Mouse (Mus musculus) layer of hippocampus, adult 9-11 months (tissue): ENCODE results near the gene Lrp6.
A peak's percentile ranks its signal among the peaks of the same experiment; 100 is the strongest.

Experiments
- DNase-seq: peaks from one replicate; pipeline ENCODE4 v3.0.0; 2022

The Lrp6 gene

DNA sequence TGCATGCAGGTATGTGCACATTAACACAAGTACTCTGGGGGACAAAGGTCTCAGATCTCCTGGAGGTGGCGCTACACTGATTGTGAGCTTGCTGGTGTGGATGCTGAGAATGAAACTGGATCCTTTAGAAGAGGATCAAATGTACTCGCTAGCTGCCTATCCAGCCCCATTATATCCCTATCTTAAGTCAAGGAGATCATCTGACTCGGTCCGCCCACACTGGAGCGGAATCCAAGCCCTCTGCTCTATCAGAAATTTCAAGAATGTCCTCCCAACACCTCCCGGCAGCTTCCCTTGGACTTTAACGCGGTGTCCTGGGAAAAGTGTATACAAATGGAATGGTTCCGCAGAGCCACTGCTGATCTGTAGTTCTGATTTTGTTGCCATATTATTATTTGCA lies 77.1 kb downstream of the Lrp6 start:
- DNase-seq = no peak

DNA sequence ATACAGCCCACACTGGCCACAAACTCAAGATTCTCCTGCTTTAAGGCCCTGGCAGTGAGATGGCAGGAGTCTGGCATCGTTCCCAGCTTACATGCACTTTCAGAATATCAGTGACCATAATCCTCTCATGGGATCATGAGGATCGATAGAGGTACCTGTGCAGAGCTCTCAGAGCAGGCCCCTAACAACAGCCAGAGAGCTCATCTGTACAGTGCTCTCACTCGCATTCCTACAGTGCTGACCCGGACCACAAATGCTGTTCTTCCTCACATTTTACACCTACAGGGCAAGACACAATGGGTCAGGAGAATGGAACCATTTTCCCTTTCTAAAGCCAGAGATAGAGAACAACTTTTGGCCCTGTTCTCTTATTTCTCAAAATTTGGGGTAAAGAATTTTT lies 77.6 kb downstream of the Lrp6 start:
- DNase-seq = no peak

DNA sequence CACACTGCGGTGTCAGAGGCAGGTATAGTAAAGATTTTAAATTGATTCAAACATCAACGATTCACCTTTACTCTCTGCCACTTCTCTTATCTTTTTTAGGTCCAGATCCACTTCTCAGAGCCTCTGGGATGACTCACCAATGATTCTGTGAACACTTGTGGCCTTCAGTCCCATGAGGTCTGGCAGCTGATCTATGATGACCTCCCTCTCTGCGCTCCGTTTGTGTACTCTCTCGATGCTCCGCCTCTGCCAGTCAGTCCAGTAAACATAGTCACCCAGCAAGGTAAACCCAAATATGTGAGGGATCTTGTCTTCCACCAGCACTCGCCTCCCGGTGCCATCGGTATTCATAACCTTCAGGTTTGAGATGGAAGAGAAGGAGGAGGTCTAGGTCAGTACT lies 80.4 kb downstream of the Lrp6 start:
- DNase-seq = no peak

DNA sequence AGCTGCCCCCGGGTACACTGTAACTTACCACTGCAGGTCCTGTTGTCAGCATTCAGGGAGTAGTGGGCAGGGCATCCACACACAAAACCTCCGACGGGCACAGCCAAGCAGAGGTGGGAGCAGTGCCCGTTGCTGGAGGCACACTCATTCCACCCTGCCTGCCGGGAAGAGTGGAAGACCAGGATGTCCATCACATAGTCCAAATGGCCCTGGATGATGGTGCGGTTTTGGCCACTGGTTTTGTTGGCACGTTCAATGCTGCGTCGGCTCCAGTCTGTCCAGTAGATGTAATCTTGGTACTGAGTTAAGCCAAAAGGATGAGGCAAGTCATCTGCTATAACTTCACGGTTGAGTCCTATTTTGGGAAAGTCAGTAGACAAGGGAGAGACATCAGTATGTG lies 87.3 kb downstream of the Lrp6 start:
- DNase-seq = no peak

DNA sequence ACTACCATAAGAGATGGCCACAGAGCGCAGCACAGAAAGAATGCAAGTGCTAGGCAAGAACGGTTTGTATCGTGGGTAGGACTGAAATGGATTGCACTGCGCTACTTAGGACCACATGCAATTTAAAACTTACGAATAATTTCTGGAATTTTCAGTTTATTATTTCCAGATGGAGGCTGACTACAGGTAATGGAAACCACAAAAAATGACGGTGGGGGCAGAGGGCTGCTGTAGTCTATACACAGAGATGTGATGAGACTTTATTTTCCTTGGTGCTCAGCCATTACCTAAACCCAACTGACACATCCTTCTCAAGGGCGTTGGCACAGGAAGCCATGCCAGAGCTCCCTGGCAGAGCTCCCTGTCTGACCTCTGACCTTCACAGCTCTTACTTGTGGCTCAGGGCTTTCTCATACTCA lies 93.6 kb downstream of the Lrp6 start:
- no peak for DNase-seq

DNA sequence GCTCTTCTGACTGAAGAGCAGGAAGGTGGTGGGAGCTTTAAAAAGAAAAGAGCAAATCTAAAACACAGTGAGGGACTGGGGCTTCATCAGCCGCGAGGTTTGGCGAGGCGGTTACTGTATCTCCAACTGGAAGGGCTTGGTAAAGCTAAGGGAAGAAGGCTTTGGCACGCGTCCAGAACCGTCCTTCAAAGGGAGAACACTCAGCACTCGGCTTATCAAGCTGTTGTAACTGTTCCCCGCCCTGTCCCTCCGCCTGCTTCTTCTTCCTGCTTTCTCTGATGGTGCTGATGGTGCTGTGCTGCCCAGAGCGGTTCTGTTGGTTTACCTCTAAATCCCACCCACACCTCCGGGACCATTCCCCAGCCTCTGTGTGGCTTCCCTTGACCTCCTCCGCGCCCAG lies 95.9 kb downstream of the Lrp6 start:
- peak; percentile 73 for DNase-seq

DNA sequence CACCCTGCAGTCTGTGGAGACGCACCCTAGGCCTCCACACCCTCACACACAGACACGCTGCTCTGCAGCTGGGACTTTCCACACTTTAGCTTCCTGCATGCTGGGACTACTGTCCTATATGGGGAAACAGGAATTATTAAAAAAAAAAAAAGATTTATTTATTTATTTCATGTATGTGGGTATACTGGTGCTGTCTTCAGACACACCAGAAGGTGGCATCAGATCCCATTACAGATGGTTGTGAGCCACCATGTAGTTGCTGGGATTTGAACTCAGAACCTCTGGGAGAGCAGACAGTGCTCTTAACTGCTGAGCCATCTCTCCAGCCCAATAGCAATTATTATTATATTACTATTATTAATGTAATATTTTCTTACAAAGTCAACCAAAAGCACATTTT lies 97.5 kb downstream of the Lrp6 start:
- DNase-seq = no peak

DNA sequence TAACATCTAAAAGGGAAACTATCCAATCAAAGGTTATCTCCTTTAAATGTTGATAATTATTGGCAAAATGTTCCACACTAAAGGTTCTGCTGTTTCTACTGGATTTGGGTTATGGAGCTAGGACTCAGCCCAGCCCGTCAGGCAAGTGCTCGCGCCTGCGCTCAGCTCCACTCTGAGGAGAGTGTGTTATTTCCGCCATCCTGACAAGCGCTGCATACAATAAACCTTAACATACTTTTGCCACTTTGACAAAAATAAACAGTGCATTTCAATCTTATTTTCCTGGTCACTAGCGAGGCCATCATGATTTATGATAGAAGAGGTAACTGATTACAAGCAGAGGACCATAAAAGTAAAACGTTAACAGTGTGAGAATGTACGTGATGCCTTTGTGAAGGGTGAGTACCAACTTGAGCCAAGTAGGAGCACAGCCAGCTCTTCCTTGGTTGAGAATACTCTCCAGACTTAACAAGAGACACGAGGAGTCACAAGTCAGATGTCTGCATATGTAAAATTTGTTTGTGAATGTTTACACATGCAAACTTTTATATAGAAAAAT lies 100.0 kb downstream of the Lrp6 start:
- DNase-seq = no peak

DNA sequence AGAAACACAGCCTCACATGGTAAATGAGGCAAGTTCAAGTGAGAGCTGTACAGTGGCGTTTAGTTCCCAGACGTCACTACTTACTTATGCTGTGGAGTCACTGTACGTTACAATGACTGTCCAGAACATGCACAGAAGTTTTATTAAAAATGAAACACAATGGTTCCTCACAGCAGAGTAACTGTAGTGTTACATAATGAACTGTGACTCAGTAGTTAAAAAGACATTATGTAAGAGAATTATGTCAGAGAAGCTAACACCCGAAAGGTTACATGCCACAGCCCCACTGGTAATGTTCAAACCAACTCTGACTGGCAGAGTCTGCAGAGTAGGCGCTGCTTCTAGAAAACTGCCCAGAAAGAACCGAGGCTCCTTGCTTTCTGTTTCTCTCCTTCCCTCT lies 105.6 kb downstream of the Lrp6 start:
- DNase-seq = no peak

DNA sequence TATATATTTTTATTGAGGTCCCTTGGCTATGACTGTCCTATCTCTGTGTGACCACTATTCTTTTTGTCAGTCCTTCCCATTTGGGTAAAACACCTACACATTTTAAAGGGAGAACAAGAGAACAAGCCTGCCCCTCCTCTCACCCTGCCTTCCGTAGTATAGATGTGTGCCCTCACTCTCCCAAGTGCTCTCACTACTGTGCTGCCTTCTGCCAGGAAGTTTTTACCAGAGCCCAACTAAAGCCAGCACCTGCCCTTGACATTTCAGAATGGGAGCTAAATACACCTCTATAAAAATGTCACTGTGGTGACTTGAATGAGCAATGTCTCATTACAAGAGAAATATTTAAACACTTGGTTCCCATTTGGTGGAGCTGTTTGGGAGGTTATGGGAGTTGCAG lies 108.4 kb downstream of the Lrp6 start:
- no peak for DNase-seq

DNA sequence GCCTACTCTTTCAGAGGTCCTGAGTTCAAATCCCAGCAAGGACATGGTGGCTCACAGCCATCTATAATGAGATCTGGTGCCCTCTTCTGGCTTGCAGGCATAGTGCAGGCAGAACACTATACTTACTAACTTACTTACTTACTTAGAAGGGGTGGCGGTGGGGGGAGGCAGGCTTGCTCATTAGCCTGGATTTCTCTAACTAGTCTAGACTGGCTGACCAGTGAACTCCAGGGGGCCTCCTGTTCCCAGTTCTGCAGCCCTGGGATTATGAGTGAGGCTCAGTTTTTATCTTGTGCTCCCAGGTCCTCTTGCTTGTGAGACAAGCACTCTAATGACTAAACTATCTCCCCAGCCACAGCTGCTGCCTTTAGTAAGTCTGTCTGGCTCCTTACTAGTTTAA lies 112.7 kb downstream of the Lrp6 start:
- no peak for DNase-seq

DNA sequence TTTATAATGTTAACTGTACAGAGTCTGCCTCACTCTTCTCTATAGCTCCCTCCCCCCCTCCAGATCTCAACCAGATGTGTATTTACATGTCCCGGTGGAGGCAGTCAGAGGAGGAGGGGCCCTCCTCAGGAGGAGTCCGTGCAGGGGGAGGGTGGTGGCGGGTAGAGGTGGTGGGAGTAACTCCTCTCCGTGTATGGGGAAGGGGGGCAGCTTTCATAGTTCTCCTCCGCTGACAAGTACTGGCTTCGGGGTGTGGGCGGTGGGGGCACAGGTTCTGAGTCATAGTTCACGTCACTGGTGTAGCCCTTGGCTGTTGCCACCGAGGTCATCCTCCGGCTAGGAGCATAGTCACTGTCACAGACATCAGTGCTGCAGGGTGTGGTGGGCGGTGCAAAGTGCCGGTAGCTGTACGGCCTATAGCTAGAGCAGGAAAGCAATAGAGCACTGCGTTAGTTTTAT lies 116.1 kb downstream of the Lrp6 start:
- no peak for DNase-seq

DNA sequence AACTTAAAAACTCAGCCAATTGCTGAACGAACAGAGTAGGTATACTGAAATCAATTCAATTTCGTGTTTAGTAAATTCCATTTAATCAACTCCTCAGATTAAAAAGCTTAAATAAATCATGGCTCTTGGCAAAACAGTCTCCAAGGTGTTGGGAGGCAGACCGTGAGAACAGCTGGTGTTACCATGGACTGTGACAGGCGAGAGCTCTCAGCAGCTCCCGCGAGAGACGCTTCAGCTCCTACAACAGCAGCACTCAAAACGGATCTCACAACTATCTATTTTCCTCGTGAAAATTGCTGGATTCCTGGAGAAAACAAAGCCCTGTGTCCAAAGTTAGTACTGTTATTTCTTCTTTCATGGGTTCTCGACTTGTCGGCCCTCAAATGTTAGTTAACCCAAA lies 116.8 kb downstream of the Lrp6 start:
- DNase-seq = no peak

DNA sequence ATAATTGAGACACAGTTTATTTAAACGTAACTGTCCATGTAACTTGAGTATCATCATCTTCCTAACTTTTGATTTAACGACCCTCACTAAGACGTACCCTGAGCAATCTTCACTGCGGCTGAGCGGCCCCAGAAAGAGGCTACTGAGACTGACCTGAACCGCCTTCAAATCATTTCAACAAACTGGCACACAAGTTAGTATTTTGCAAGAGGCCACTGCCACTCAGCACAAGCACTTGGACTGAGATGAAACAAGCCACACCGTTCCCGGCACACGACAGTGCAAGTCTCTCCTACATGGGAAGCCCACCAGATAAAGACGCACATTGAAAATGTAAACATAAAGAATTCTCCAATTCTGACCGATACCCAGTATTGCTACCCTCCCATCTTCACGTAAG lies 118.3 kb downstream of the Lrp6 start:
- DNase-seq = no peak

DNA sequence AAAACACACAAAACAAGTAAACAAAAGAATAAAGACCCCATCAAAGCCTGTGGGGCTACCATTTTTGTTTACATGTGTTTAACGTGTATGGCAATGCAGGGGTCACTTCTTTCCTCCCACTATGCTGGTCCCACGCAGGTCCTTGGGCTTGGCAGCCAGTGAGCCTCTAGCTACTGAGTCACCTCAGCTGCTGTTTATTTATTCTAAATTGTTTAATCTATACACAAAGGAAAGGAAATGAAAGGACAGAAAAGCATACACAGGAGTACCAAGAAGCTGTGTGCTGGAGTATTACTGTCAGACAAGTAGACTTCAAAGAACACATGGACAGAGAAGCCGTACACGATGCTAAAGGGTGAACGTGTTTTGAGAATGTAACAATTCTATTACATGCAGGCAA lies 122.8 kb downstream of the Lrp6 start:
- DNase-seq = no peak

DNA sequence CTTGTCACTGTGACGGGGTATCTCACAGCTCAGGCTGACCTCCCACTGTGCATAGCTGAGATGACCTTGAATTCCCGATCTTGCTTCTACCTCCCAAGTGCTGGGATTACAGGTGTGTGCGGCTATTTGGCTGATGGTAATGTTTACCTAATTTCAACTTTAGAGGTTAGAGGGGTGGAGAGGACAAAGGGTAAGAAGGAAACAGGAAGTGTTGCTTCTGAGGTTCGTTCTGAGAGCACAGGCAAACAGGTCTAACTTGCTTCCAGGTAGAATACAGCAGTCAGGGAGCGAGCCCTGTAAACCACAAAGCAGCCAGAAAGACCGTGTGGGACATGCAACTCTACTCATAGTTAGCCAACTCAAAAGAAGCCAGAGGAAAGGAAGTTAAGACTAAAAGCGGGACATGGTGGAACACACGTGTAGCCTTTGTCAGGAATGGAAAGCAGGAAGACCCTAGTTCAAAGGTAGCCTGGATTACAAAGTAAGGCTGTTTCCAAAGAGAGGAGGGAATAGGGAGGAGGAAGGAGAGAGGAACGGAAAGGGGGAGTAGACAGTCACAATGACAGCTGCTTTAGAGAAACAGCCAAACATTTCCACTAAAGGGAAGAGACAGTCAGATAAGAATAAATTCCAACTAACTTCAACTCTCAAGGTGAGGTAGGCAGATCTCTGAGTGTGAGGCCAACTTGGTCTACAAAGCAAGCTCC lies 123.4 kb downstream of the Lrp6 start:
- no peak for DNase-seq

DNA sequence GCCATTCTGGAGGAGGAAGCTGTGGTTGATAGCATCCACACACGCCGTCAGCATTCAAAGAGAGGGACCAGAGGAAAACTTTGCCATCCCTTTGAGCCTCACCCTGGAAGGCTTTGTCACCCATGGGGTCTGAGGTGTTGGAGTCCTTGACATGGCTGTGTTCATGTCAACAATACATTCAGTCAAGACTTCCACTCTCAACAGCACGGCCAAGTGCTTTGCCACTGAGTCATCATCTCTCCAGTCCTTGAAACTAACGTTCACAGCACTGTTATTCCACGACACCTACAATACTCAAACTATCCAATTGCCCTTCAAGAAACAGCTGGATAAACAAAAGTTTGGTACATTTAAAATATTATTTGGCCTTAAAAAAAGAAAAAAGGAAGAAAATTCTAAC lies 124.5 kb downstream of the Lrp6 start:
- no peak for DNase-seq

DNA sequence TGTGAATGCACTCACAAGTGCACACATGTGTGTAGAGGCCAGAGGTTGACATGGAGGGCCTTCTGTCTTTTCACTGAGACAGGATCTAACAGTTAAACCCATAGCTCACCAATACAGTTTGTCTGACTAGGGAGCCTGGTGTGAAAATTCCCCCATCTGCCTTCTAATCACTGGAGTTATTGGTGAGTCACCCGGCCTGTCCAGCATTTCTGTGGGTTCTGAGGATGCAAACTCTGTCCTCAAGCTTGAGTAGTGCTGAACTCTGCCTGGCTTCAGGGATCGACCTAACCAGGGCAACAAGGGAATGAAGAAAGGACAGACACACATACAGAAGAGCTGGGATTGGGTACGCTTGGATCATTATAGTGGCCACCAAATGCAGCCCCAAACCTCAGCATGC lies 125.0 kb downstream of the Lrp6 start:
- DNase-seq = no peak

DNA sequence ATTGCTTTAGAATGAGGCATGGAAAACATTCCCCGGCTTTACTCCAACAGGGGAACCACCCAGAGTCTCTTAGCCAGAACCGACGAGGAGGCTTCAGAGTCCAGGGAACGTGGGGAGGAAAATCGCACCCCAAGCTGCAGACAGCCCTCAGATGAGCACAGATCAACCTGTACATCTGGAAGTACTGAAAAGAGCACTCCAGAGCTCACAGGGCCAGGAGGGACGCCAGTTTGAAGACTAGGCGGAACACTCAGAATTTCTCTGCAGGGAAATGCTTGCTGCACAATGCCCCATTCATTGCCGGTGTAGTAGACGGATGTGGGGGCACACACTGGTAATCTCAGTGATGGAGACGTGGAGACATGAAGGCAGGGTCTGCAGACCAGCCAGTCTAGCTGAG lies 126.7 kb downstream of the Lrp6 start:
- no peak for DNase-seq

DNA sequence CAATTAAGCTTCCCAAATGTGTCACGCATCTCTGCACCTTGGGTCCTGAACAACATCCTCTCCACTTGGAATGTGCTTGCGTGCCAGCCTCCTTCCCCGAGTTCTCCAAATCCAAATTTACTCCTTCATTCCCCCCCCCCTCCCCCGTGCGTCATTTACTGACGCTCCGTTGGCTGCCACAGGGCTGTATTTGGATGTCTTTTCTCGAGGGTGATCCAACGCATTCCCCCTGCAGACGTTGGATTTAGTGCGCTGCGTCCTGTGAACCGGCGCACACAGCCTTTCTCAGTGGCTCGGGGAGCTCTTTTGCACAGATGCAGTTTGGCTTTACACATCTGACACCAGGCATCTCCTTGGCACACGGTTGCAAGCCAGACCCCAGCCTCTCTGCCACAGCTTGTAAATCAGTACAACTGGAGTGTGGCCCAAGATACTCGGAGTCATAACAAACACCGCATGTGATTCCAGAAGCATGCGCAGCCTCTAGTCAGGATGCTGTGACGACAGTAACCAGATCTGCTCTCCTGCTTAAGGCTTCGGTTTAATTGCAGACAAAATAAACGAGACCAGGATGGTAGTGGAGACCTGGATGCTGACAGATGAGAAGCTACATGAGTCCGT lies 127.3 kb downstream of the Lrp6 start:
- DNase-seq = peak; percentile 48

DNA sequence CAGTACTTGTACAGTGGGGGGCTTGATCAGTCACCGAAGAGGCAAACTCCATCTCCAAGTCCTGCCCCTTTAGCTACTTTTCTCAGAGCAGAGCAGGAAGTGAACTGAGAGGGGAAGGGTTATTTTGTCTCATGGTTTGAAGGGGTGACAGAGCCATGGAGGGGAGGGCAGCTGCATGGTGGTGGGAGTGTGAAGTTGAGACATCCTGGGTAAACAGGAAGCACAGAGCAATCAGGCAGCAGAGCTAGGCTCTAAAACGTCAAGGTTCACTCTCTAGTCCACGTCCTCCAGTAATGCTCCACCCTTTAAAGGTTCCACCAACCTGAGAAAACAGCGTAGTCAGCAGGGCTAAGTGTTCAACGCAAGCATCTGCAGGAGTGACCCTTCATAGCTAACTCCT lies 129.8 kb downstream of the Lrp6 start:
- no peak for DNase-seq

DNA sequence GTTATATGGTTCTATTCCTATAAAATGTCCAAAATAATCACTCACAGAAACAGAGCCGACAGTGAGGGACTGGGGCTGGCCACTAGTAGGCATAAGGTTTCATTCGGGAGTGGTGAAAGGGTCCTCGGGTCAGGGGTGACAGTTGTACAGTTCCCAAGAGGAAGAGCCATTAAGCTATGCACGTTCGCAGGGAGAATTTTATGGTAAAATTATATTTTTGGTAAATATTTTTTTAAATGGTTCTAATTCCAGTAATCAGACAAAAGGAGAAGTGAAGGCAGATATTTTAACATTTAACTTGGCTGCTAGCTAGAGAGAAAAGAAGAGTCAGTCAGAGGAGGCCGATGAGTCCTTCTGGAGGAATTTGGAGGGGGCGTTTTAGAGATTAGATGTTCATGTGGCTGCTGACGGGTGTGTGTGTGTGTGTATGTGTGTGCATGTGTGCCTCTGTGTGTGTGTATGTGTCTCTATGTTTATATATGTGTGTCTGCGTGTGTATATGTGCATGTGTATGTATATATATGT lies 131.8 kb downstream of the Lrp6 start:
- DNase-seq = no peak

DNA sequence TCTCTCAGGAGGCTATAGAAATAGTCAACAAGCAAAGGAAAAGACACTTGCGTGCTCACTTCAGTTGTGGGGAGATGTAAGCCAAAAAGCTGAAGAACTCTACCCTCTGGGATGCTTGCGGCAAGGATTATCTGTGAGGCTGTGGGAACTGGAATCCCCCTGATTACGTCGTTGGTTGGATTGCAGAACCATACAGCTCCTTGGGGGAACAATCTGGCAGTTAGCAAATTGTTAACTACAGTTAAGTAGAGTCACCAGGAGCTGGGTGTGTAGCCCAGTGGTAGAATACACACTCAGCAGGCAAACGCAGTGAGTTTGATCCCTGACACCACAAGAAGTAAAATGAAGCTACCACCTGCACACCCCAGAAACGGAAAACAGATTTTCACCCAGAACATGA lies 132.7 kb downstream of the Lrp6 start:
- DNase-seq = no peak

DNA sequence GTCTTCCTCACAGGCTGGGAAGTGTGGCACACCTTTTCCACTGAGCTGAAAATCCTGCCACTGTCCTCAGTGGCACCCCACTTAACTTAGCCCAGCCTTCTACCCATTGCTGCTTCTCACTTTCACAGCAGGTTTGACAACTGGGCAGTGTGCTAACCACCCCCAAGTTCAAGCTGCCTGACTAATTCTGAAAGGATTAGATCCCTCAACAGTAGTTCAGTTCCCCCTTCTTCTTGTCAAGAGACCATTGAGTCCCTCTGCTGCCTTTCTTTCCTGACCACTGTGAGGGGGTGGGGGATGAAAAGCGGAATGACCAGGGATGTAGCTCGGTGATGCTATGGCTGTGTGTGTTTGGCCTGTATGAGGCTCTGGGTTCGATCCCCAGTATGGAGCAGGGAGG lies 133.5 kb downstream of the Lrp6 start:
- DNase-seq = no peak

DNA sequence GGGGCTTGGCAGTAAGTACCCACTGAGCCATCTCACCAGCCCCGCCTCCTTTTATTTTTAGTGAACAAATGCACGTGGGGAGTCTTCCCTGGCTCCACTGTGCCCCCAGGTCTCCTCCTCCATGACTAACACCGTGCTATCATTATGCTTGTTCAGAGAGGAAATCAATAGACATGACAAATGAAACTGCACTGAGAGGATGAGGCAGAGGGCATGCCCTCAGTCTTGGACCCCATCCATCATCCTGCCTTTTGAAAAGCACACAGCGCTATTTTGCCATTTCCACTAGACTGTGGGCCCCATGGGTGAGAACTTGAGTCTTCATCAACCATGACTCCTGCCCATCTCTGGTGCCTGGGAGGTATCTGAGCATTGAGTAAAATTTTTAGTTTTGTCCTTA lies 135.2 kb downstream of the Lrp6 start:
- no peak for DNase-seq
